Mouse (Mus musculus) ovary, postnatal 10 days (tissue): Measurements from ENCODE around the gene Fuk.
"Not testable (repeated sequence)": the region's sequence is repeated elsewhere in the genome, so short reads cannot be mapped to it uniquely, and the experiment has no call there.

ENCODE experiments used
- DNase-seq: peaks from one replicate; pipeline ENCODE4 v3.0.0; 2022; ENCODE audit warnings: low spot score

The Fuk gene

GRCm38 (mm10) chr8:110881741-110882310 lies 20.5 kb downstream of the Fuk start:
- DNase-seq, result no peak

- DNase-seq, result no peak
These were observed 24.4 kb downstream of the Fuk start for GRCm38 (mm10) chr8:110877862-110878261.

GRCm38 (mm10) chr8:110870501-110870900 lies 31.8 kb downstream of the Fuk start:
- no peak for DNase-seq

- not testable (repeated sequence) for DNase-seq
These were observed 40.8 kb downstream of the Fuk start for GRCm38 (mm10) chr8:110861347-110862025.

GRCm38 (mm10) chr8:110859651-110860501 lies 42.4 kb downstream of the Fuk start:
- DNase-seq, result no peak

- DNase-seq, result no peak
These were observed 45.4 kb downstream of the Fuk start for GRCm38 (mm10) chr8:110856760-110857461.

- not testable (repeated sequence) for DNase-seq
These were observed 46.2 kb downstream of the Fuk start for GRCm38 (mm10) chr8:110856073-110856472.

- no peak for DNase-seq
These were observed 51.1 kb downstream of the Fuk start for GRCm38 (mm10) chr8:110851186-110851585.

GRCm38 (mm10) chr8:110847645-110848495 lies 54.4 kb downstream of the Fuk start:
- no peak for DNase-seq

- DNase-seq, result no peak
These were observed 55.1 kb downstream of the Fuk start for GRCm38 (mm10) chr8:110847171-110847549.

GRCm38 (mm10) chr8:110846405-110847170 lies 55.7 kb downstream of the Fuk start, which contains the start of the genes Cog4 and Sf3b3:
TSS of gene Cog4 (plus strand) at chr8:110846600.
TSS of gene Sf3b3 (minus strand) at chr8:110846787.
- DNase-seq, result peak; percentile 77

- no peak for DNase-seq
These were observed 56.4 kb downstream of the Fuk start for GRCm38 (mm10) chr8:110845821-110846404.

- no peak for DNase-seq
These were observed 57.3 kb downstream of the Fuk start for GRCm38 (mm10) chr8:110844941-110845340.

GRCm38 (mm10) chr8:110843207-110843606 lies 59.1 kb downstream of the Fuk start:
- DNase-seq, result no peak

- DNase-seq, result no peak
These were observed 60.2 kb downstream of the Fuk start for GRCm38 (mm10) chr8:110842012-110842574.
